Mouse (Mus musculus) cerebellum, postnatal 25 days (tissue): ENCODE measurements around the gene Btbd8.

Source experiments
- DNase-seq, 2 experiments: peaks; one replicate each; pipeline ENCODE4 v3.0.0; 2021; ENCODE audit warnings: mixed read lengths in 2 of 2

Gene Btbd8

GRCm38 (mm10) chr5:107521897-107522296 lies 84.1 kb downstream of the Btbd8 start:
- DNase-seq = no peak

- no peak for DNase-seq
Observed at GRCm38 (mm10) chr5:107524281-107524680, 86.5 kb downstream of the Btbd8 start.

DNA sequence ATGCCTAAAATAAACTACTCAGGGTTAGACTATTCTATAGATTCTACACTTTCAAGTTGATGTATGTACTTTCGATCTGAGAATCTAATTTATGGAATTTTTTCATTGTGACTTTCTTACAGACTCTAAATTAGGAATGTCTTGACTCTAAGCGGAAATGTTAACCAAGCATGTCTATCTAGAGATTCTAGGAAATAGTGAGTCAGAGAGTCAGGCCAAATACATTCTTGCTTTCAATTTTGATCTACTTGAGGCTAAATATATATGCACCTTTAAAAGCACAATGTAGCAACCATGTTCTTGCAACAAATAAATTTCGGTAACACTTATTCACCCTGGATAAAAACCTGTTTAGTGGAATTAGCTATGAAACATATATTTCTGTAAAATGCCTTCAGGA lies 91.1 kb downstream of the Btbd8 start:
- no peak for DNase-seq

- no peak for DNase-seq
Observed at GRCm38 (mm10) chr5:107533590-107533989, 95.8 kb downstream of the Btbd8 start.

GRCm38 (mm10) chr5:107534581-107534980 lies 96.8 kb downstream of the Btbd8 start, which contains the start of gene 1700028K03Rik:
Gene 1700028K03Rik (plus strand): TSS chr5:107534709.
- DNase-seq = no peak

DNA sequence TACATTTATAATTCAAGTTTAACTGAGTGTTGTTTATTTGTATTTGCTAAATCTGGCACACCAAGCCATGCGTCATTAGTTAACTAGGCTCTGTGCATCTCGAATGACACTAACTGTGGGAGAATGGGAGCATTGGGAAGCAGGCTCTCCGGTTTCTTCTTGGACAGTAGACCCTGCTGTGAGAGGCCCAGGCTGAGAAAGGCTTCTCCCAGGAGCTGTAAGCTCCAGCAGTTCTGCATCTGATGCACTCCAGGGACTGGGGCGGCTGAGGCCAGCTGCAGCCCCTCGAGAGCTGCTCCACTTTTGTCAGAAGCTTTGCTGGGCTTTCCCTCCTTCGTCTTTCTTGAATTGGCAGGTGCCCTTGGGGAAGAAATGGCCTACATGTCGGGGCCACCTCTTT lies 103.9 kb downstream of the Btbd8 start:
- no peak for DNase-seq

DNA sequence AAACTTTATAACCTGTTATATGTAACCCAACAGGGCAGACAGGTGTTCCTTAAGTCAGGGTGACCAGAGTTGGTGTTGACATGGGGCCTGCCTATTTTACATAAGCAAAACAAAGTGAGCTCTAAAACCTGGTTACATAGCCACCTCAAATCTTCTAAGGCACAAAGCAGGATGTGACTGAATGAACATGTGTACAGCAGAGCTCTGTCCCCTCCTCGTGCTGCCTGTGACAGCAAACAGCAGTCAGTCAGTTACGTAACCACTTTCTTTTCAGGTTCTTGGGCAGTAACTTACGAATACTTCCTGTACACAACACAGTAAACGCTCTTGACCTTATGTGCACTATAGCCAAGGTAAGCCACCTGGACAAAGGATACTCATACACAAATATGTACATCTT lies 108.1 kb downstream of the Btbd8 start:
- DNase-seq = no peak

- DNase-seq = no peak
Observed at GRCm38 (mm10) chr5:107547955-107548354, 110.2 kb downstream of the Btbd8 start.

DNA sequence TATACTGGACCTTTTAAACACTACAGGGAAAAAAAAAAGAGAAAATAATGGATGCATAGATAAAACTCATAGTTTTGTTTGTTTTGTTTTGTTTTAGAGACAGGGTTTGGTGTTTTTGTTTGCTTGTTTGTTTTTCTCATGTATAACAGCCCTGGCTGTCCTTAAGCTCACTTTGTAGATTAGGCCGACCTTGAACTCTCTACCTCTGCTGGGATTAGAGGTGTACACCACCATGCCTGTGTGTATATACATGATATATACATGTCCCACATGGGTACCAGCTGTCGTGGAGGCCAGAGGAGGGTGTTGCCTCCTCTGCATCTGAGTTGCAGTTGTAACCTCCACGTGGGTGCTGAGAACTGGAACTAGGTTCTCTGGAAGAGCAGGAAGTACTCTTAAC lies 110.6 kb downstream of the Btbd8 start:
- DNase-seq = no peak

DNA sequence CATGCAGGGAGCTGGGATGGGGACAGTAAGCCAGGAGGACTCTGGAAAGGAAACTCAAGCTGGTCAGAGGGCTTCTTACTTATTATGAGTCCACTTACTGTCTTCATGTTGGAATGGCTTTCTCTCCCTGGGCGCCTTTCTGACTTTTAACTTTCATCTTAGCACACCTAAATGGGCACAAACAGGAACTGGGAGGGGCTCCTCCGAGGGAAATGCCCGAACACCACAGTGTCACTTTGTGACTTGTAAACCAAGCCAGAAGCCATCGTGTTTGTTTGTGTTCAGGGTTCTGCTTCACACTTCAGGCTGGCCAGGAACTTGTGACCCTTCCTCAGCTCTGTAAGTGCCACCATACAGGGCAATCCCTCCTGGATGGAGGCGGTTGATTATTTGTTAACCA lies 116.5 kb downstream of the Btbd8 start:
- no peak for DNase-seq

DNA sequence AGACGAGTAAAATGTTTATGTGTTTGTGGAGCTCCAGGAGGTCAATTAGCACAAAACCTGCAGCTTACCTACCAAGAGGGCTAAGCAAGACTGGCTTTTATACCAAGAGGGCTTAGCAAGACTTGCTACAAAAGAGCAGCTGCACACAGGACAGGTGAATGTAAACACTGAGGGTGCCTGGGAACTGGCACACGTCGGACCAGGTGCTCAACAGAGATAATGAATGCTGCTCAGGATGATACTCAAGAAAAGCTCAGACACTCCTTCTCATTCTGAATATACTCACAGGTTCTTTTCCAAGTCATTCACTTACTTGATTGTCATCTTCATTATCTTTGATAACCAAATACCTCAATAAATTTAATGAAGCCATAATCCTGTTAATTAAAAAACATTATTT lies 119.2 kb downstream of the Btbd8 start:
- no peak for DNase-seq
